Mouse (Mus musculus) ZHBTc4 (cell line): ENCODE data around the gene Gm9887.

ENCODE experiments used
- DNase-seq: peaks from one replicate; pipeline ENCODE4 v3.0.0-alpha.2; 2011; ENCODE audit warnings: low read depth, low spot score

Gene Gm9887

GRCm38 (mm10) chr12:69371854-69372671, at the start of gene Gm9887, which contains the start of gene Arf6:
Gene Gm9887, minus strand, starts transcription at chr12:69372458.
Gene Arf6, plus strand, starts transcription at chr12:69372150.
- DNase-seq: peak; percentile 99

GRCm38 (mm10) chr12:69420716-69421115, 48.5 kb upstream of the Gm9887 start:
- no peak for DNase-seq

- DNase-seq: no peak
These were observed 47.3 kb upstream of the Gm9887 start for GRCm38 (mm10) chr12:69419606-69420005.

- no peak for DNase-seq
These were observed 46.9 kb upstream of the Gm9887 start for GRCm38 (mm10) chr12:69419017-69419605.

GRCm38 (mm10) chr12:69418606-69419005, 46.3 kb upstream of the Gm9887 start:
- DNase-seq: no peak

- DNase-seq: no peak
These were observed 45.5 kb upstream of the Gm9887 start for GRCm38 (mm10) chr12:69417701-69418291.

GRCm38 (mm10) chr12:69416793-69417192, 44.5 kb upstream of the Gm9887 start:
- no peak for DNase-seq

GRCm38 (mm10) chr12:69414826-69415572, 42.7 kb upstream of the Gm9887 start:
- no peak for DNase-seq

- DNase-seq: no peak
These were observed 41.0 kb upstream of the Gm9887 start for GRCm38 (mm10) chr12:69413303-69413702.

GRCm38 (mm10) chr12:69411936-69412335, 39.7 kb upstream of the Gm9887 start:
- DNase-seq: no peak

- DNase-seq: no peak
These were observed 38.5 kb upstream of the Gm9887 start for GRCm38 (mm10) chr12:69410767-69411166.

GRCm38 (mm10) chr12:69402594-69403167, 30.4 kb upstream of the Gm9887 start:
- DNase-seq: no peak

- DNase-seq: no peak
These were observed 29.8 kb upstream of the Gm9887 start for GRCm38 (mm10) chr12:69402100-69402499.

GRCm38 (mm10) chr12:69400871-69401286, 28.6 kb upstream of the Gm9887 start:
- DNase-seq: no peak

- no peak for DNase-seq
These were observed 28.1 kb upstream of the Gm9887 start for GRCm38 (mm10) chr12:69400367-69400766.

- DNase-seq: no peak
These were observed 22.2 kb upstream of the Gm9887 start for GRCm38 (mm10) chr12:69394456-69394855.

GRCm38 (mm10) chr12:69393076-69393475, 20.8 kb upstream of the Gm9887 start:
- DNase-seq: no peak

GRCm38 (mm10) chr12:69390000-69390698, 17.9 kb upstream of the Gm9887 start:
- DNase-seq: no peak

- no peak for DNase-seq
These were observed 17.1 kb upstream of the Gm9887 start for GRCm38 (mm10) chr12:69389273-69389938.

- DNase-seq: no peak
These were observed 16.1 kb upstream of the Gm9887 start for GRCm38 (mm10) chr12:69388321-69388869.
